Mouse (Mus musculus): ENCODE data around the gene Gse1.

Gse1 gene

GRCm38 (mm10) chr8:120273430-120273829, 45.2 kb downstream of the Gse1 start:
- no peak for DNase-seq (ENCODE audit: low read depth, low spot score)

DNA sequence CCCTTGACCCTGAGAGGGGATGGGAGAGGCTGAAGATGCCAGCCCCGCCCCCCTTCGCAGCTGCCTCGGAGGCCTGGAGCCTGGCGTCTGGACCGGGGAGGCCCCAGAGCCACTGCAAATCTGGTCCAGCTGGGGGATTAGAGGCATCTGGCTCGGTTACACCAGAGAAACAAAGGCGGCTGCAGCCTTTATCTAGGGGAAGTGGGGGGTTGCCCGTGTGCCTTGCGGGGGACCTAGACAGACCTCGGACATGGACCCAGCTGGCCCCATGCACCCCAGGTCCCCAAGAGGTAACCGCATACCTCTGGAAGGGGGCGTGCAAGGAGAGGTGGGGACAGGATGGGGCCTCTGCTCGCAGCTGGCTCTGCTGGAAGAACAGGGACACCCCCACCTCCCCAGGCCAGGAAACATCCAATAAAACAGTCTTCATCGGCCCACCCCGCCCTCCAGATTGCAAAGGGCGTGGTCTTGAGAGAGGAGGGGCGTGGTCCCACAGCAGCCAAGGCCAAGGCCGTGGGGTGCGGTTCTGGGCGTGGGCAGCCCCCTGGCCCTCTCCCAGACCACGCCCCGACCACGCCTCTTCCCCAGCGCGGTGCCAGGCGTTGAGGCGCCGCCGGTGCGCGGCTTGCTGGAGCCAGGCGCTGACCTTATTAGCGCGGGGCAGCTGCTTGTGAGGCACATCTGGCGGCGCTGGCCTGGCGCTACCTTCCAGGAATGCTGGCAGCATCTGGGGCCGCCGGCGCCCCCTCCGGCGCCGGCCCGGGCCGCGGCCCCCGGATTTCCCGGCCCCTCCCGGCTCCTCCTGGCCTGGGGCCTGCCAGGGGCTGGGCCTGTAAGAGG, 48.0 kb downstream of the Gse1 start:
- DNase-seq (ENCODE audit: low read depth, low spot score), result peak; percentile 78

DNA sequence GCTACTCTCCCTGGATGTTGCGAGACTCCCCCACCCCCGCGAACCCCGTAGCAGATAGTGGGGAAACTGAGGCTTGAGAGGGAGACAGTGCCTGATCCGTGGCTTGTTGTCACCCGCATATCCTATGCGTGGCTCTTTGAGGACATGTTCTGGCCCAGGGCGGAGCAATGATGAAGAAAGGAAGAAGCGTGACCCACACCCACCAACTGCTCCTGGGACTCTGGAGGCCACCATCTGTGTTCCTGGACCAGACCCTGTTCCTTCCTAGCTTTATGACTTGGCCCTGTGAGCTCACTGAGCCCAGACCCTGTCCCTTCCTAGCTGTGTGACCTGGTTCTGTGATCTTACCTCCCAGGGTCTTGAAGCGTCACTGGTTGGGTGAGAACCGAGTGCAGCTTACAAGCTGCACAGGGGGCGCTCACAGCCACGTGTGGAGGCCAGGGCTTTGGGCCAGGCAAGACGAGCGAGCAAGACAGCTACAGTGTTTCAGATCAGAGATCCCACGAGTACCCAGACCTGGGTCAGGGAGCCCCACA, 48.7 kb downstream of the Gse1 start:
- DNase-seq (ENCODE audit: low read depth, low spot score), result no peak

- no peak for DNase-seq (ENCODE audit: low read depth, low spot score)
Observed at GRCm38 (mm10) chr8:120278009-120278408, 49.8 kb downstream of the Gse1 start.

DNA sequence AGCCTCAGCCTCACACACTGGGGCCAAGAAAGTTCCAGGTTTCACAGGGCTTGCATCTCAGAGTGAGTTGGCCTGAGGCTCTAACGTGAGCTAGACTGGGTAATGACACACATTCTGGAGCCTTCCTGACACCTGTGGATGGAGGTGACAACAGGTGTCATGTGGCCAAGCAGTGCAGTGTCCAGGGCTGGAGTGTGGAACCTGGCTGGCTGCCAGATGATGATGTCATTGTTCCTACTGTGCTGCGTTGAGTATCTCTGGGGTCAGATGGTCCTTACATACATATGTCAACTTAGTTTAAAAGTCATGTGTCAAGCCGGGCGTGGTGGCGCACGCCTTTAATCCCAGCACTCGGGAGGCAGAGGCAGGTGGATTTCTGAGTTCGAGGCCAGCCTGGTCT, 51.2 kb downstream of the Gse1 start:
- no peak for DNase-seq (ENCODE audit: low read depth, low spot score)

DNA sequence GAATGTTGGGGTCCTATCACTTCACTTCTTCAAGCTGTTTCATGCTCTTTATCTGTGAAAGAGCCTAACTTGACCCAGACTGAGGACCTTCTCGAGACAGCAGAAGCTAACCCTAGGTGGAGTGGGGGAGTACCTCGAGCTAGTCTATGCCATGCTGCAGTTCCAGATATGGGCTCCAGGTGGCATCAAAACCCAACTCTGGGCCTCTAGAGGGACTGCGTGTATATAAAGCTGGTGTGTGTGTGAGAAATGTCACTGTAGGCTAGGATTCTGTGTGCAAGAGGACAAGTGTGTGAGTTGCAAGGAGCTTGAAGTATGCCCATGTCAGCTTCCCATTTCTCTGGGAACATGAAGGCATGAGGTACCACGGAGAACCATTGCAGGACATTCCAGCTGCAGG, 53.2 kb downstream of the Gse1 start:
- DNase-seq (ENCODE audit: low read depth, low spot score), result peak; percentile 50

- no peak for DNase-seq (ENCODE audit: low read depth, low spot score)
Observed at GRCm38 (mm10) chr8:120282465-120282864, 54.2 kb downstream of the Gse1 start.

- no peak for DNase-seq (ENCODE audit: low read depth, low spot score)
Observed at GRCm38 (mm10) chr8:120284265-120284664, 56.0 kb downstream of the Gse1 start.

GRCm38 (mm10) chr8:120285033-120285432, 56.8 kb downstream of the Gse1 start:
- no peak for DNase-seq (ENCODE audit: low read depth, low spot score)

- DNase-seq (ENCODE audit: low read depth, low spot score), result no peak
Observed at GRCm38 (mm10) chr8:120285878-120286277, 57.6 kb downstream of the Gse1 start.

DNA sequence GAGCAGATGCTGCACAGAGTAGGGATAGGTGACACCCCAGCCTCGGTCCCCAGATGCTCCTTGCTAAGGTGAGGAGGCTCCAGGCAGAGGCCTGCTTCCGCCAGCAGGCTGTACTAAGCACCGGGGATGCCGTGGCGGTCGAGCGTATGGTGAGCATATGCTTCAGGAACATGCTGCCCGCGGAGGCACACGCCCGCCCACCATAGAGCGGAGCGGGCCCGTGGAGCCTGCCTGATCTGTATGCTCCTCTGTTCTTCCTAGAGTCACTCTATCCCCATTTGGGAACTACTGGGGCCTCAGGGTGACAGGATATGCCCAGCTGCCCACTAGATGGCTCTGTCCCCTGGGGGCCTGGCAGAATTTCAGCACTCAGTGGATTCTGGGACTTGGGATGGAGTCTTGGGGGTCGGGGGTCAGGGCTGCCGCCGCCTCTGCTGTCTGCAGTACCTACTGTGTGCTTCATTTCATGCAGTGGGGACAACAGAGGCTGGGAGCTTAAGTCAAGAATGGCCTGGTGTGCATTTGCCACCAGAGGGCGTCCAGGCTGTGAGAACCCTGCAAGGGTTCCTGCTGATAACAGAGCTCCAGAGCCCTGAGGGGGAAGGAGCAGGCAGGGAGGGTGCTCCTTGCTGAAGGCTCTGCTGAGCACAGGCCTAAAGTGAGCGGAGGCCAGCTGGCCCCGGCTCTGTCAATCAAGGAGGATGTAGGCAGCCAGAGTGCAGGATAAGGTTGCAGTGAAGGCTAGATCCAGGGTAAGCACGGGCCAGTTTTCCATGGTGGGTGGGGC, 60.1 kb downstream of the Gse1 start:
- DNase-seq (ENCODE audit: low read depth, low spot score), result peak; percentile 77

DNA sequence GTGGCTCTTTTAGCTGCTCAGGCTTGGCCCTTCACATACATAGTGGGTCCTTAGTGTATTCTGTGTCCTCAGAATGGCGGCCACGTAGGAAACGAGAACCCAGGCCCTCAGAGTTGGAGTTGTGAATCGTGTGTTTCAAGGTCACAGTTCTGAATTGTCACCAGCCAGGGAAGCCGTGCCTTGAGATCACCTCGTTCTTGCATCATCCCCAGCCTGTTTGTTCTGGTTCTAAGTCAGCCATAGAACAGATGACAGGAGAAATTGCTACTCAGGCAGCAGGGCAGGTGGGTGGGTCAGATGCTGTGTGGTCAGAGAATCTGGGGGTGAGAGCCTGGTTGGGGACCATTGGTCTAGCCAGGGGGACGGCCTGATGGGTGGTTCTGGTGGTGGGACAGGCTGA, 60.9 kb downstream of the Gse1 start:
- no peak for DNase-seq (ENCODE audit: low read depth, low spot score)

DNA sequence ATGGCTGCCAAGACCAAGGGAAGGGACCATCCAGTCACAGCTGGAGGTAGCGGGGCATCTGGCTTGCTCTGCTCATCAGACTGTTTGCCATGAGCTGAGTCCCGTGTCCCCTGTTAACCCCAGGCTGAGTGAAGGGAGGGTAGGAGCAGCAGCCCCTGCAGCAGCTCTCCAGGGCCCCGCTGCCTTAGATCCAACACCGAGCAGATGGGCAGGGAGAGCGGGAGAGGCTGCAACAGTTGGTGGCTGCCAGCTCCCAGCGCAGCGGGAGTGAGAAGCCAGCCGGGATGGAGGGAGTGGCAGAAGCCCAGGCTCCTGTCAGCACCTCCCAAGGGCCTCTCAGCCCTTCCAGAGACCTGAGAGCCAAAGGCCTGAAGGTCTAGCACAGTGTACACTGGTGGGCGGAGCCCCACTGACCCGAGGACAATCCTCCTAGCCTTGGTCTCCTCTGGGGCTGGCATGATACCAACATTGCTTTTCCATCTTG, 61.5 kb downstream of the Gse1 start:
- no peak for DNase-seq (ENCODE audit: low read depth, low spot score)

DNA sequence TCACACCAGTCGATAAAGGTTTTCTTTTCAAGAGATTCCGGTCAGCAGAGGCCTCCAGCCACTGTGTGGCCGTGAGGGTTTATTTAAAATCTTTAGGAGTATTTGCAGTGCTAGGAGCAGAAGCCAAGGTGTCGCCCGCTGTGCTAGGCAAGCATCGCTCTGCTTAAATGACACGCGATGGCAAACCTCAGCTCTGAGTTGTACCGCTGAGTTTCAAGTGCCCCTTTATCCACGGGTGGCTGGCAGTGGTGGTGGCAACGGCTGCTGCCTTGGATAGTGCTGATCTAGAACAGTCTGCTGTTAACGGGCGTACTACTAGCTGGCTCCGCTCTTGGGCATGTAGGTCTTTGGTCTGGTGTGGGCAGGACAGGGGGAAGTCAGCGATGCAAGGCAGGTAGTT, 62.4 kb downstream of the Gse1 start:
- no peak for DNase-seq (ENCODE audit: low read depth, low spot score)

DNA sequence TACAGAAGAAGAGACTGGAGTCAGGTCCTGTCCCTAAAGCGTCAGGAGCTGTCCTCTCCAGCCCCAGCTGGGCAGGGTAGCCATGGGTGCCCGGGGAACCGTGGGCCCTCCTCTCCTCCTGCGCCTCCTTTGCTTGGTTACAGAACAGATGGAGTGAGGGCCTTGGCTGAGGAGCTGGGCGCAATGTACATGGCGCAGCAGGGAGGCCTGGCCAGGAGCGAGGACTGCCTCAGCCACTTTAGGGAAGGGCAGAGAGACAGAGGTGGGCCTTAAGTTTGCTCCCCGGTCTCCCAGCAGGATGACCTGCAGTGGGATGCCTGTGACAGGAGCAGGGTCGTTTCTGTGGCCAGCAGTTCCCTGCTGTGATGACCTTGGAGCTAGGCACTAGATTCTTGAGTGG, 63.4 kb downstream of the Gse1 start:
- no peak for DNase-seq (ENCODE audit: low read depth, low spot score)

DNA sequence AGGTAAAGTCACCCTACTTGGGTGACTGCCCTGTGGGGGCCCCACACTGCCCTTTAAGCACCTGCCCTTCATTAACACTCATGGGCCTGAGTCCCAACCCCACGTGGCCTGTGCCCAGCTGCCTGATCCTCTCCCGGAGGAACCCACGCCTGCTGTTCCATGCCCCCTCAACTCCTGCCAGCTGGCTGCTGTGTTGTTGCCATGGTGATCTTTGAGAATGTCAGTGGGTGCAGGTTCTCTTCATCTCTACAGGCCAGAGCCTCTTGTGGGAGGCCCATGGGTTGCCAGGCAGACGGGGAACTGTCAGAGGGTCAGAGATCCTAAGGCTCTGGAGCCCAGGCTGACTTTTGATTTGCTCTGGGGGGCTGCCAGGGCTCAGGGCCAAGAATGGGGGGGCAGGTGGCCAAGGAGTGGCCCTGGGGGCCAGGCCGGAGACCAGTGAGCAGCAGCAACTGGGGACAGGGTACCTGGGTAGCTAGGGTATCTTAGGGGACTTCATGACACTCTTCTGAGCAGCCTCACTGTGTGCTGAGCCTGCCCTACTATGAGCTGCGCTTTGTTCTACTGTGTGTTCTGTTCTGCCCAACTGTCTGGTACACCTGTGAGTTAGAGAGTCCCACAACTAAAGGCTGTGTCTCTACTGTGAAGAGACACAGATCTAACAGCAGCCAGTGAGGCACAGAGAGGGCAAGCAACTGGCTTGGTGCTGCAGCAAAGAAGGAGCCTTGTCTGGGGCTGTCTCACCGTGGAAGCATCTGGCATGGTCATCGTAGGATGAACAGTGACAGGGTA, 64.3 kb downstream of the Gse1 start:
- no peak for DNase-seq (ENCODE audit: low read depth, low spot score)

GRCm38 (mm10) chr8:120293421-120294357, 65.4 kb downstream of the Gse1 start:
- DNase-seq (ENCODE audit: low read depth, low spot score), result no peak

- DNase-seq (ENCODE audit: low read depth, low spot score), result no peak
Observed at GRCm38 (mm10) chr8:120294982-120295870, 67.0 kb downstream of the Gse1 start.

- no peak for DNase-seq (ENCODE audit: low read depth, low spot score)
Observed at GRCm38 (mm10) chr8:120297000-120297399, 68.7 kb downstream of the Gse1 start.
